Mouse (Mus musculus) spleen, adult 2 months (tissue): ENCODE data around the gene Mpc2.

Source experiments
- CTCF ChIP-seq: fragments of 200-500 bp; IDR thresholded peaks from 2 replicates; pipeline ENCODE4 v1.5.1; 2011; ENCODE audit warnings: mild to moderate bottlenecking, inconsistent platforms; ENCODE audit not compliant: insufficient read depth, insufficient read length, insufficient replicate concordance; ENCODE audit errors: extremely low read depth
- POLR2A ChIP-seq: fragments of 200-500 bp; IDR thresholded peaks from 2 replicates; pipeline ENCODE4 v1.6.1; 2011; ENCODE audit warnings: low read depth, low read length, inconsistent platforms

DNA sequence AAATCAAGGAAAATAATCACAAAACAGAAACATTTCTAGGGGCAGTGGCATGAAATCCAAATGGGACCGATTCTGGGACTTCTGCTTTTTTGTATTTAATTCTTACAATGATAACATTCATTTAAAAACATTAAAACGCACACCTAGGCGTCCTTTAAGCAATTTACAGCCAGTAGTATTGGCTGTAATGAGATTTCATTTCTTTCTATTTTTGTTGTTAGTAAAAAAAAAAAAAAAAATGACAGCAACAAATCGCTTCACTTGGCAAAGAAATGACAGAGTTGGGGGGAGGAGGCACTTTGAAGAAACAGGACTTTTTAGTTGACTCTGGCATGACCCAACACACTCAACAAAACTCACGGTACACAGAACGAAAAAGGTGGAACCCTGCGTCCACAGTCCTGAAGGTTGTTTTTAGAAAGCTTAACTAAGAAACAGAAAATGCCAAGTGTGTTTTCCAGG lies 1.4 kb upstream of the Mpc2 start:
- TF ChIP-seq POLR2A: no peak
- no peak for TF ChIP-seq CTCF
